Mouse (Mus musculus): ENCODE data around the gene Klra1. TPM values are rescaled to one million over a fixed set of nuclear protein-coding genes. Genes with fewer than 3 reads are reported as not detected.
"Not testable (repeated sequence)": the region's sequence is repeated elsewhere in the genome, so short reads cannot be mapped to it uniquely, and the experiment has no call there.

The Klra1 gene
- not detected in 2 replicates for polyA plus RNA-seq (2012; rRNA removed)

GRCm38 (mm10) chr6:130386750-130387149, at the start of gene Klra1:
Gene Klra1, minus strand, starts transcription at chr6:130386874.
- Histone ChIP-seq H3K27me3 (ENCODE audit: control insufficient read depth, insufficient read depth, low read length) (no peaks in the 10 kb centered on the region), H3K4me3 (ENCODE audit: control insufficient read depth, insufficient read depth, low read length) (no peak within 1 kb of the TSS), H3K4me1 (replicated peaks; ENCODE audit: control insufficient read depth, insufficient read depth, low read length) (peaks cover 5% of the 10 kb centered on the region), H3K27ac (ENCODE audit: control insufficient read depth, insufficient read depth, low read length) (no peak within 1 kb of the TSS), H3K36me3 (ENCODE audit: control insufficient read depth, insufficient read depth, low read length) (no peaks in the 10 kb centered on the region)
- DNase-seq, result no peak
- no peak for TF ChIP-seq CTCF (IDR thresholded peaks at IDR 0.05; ENCODE audit: borderline replicate concordance, control insufficient read depth, extremely low read depth, insufficient read depth, low read length, poor library complexity)
- no peak for TF ChIP-seq POLR2A (IDR thresholded peaks at IDR 0.05; ENCODE audit: control insufficient read depth, extremely low read depth, insufficient read depth, low read length, poor library complexity)
- 26% methylated on average over 2 of the region's 2 CpGs for WGBS

GRCm38 (mm10) chr6:130429511-130429910, 42.8 kb upstream of the Klra1 start:
- Histone ChIP-seq H3K4me3 (ENCODE audit: control insufficient read depth, insufficient read depth, low read length) (no peak overlapping the region), H3K36me3 (ENCODE audit: control insufficient read depth, insufficient read depth, low read length) (no peaks in the 10 kb centered on the region), H3K27me3 (ENCODE audit: control insufficient read depth, insufficient read depth, low read length) (no peaks in the 10 kb centered on the region), H3K4me1 (replicated peaks; ENCODE audit: control insufficient read depth, insufficient read depth, low read length) (no peaks in the 10 kb centered on the region), H3K27ac (ENCODE audit: control insufficient read depth, insufficient read depth, low read length) (no peak overlapping the region)
- 9% methylated on average over 4 of the region's 4 CpGs for WGBS
- DNase-seq, result no peak
- no peak for TF ChIP-seq CTCF (IDR thresholded peaks at IDR 0.05; ENCODE audit: borderline replicate concordance, control insufficient read depth, extremely low read depth, insufficient read depth, low read length, poor library complexity)
- no peak for TF ChIP-seq POLR2A (IDR thresholded peaks at IDR 0.05; ENCODE audit: control insufficient read depth, extremely low read depth, insufficient read depth, low read length, poor library complexity)

- WGBS, result 21% methylated on average over 2 of the region's 2 CpGs
- no peak for TF ChIP-seq POLR2A (IDR thresholded peaks at IDR 0.05; ENCODE audit: control insufficient read depth, extremely low read depth, insufficient read depth, low read length, poor library complexity)
- TF ChIP-seq CTCF (IDR thresholded peaks at IDR 0.05; ENCODE audit: borderline replicate concordance, control insufficient read depth, extremely low read depth, insufficient read depth, low read length, poor library complexity), result no peak
- no peaks in the 10 kb centered on the region for H3K27me3 ChIP-seq (ENCODE audit: control insufficient read depth, insufficient read depth, low read length)
- H3K4me1 ChIP-seq (replicated peaks; ENCODE audit: control insufficient read depth, insufficient read depth, low read length), result no peaks in the 10 kb centered on the region
- no peak overlapping the region for H3K27ac ChIP-seq (ENCODE audit: control insufficient read depth, insufficient read depth, low read length)
- DNase-seq, result no peak
- H3K4me3 ChIP-seq (ENCODE audit: control insufficient read depth, insufficient read depth, low read length), result no peak overlapping the region
- H3K36me3 ChIP-seq (ENCODE audit: control insufficient read depth, insufficient read depth, low read length), result no peaks in the 10 kb centered on the region
Measured at GRCm38 (mm10) chr6:130419158-130419557, 32.5 kb upstream of the Klra1 start.

GRCm38 (mm10) chr6:130404882-130405281, 18.2 kb upstream of the Klra1 start:
- DNase-seq, result no peak
- Histone ChIP-seq H3K36me3 (ENCODE audit: control insufficient read depth, insufficient read depth, low read length) (no peaks in the 10 kb centered on the region), H3K4me3 (ENCODE audit: control insufficient read depth, insufficient read depth, low read length) (no peak overlapping the region), H3K4me1 (replicated peaks; ENCODE audit: control insufficient read depth, insufficient read depth, low read length) (no peaks in the 10 kb centered on the region), H3K27ac (ENCODE audit: control insufficient read depth, insufficient read depth, low read length) (no peak overlapping the region), H3K27me3 (ENCODE audit: control insufficient read depth, insufficient read depth, low read length) (no peaks in the 10 kb centered on the region)
- TF ChIP-seq POLR2A (IDR thresholded peaks at IDR 0.05; ENCODE audit: control insufficient read depth, extremely low read depth, insufficient read depth, low read length, poor library complexity), result no peak
- 46% methylated on average over 1 of the region's 1 CpGs for WGBS

- Histone ChIP-seq H3K27ac (ENCODE audit: control insufficient read depth, insufficient read depth, low read length) (no peak overlapping the region), H3K27me3 (ENCODE audit: control insufficient read depth, insufficient read depth, low read length) (no peaks in the 10 kb centered on the region), H3K4me3 (ENCODE audit: control insufficient read depth, insufficient read depth, low read length) (no peak overlapping the region), H3K36me3 (ENCODE audit: control insufficient read depth, insufficient read depth, low read length) (no peaks in the 10 kb centered on the region), H3K4me1 (replicated peaks; ENCODE audit: control insufficient read depth, insufficient read depth, low read length) (peaks cover 5% of the 10 kb centered on the region)
- TF ChIP-seq CTCF (IDR thresholded peaks at IDR 0.05; ENCODE audit: borderline replicate concordance, control insufficient read depth, extremely low read depth, insufficient read depth, low read length, poor library complexity), result no peak
- TF ChIP-seq POLR2A (IDR thresholded peaks at IDR 0.05; ENCODE audit: control insufficient read depth, extremely low read depth, insufficient read depth, low read length, poor library complexity), result no peak
- whole genome bisulfite sequencing, result 86% methylated on average over 1 of the region's 1 CpGs
- no peak for DNase-seq
Measured at GRCm38 (mm10) chr6:130385803-130386202, 871 bp downstream of the Klra1 start.

- H3K36me3 ChIP-seq (ENCODE audit: control insufficient read depth, insufficient read depth, low read length), result no peaks in the 10 kb centered on the region
- TF ChIP-seq POLR2A (IDR thresholded peaks at IDR 0.05; ENCODE audit: control insufficient read depth, extremely low read depth, insufficient read depth, low read length, poor library complexity) (no peak), CTCF (IDR thresholded peaks at IDR 0.05; ENCODE audit: borderline replicate concordance, control insufficient read depth, extremely low read depth, insufficient read depth, low read length, poor library complexity) (no peak)
- no peak overlapping the region for H3K4me3 ChIP-seq (ENCODE audit: control insufficient read depth, insufficient read depth, low read length)
- no peaks in the 10 kb centered on the region for H3K27me3 ChIP-seq (ENCODE audit: control insufficient read depth, insufficient read depth, low read length)
- H3K27ac ChIP-seq (ENCODE audit: control insufficient read depth, insufficient read depth, low read length), result no peak overlapping the region
- peaks cover 4% of the 10 kb centered on the region for H3K4me1 ChIP-seq (replicated peaks; ENCODE audit: control insufficient read depth, insufficient read depth, low read length)
- 46% methylated on average over 4 of the region's 4 CpGs for WGBS
- DNase-seq, result no peak
Measured at GRCm38 (mm10) chr6:130382375-130382774, 4.3 kb downstream of the Klra1 start.

GRCm38 (mm10) chr6:130345381-130345780, 41.3 kb downstream of the Klra1 start:
- not testable (repeated sequence) for H3K36me3 ChIP-seq (ENCODE audit: control insufficient read depth, insufficient read depth, low read length); H3K4me3 ChIP-seq (ENCODE audit: control insufficient read depth, insufficient read depth, low read length); H3K4me1 ChIP-seq (replicated peaks; ENCODE audit: control insufficient read depth, insufficient read depth, low read length); DNase-seq; H3K27ac ChIP-seq (ENCODE audit: control insufficient read depth, insufficient read depth, low read length); H3K27me3 ChIP-seq (ENCODE audit: control insufficient read depth, insufficient read depth, low read length)
- WGBS, result 42% methylated on average over 1 of the region's 1 CpGs

- H3K27me3 ChIP-seq (ENCODE audit: control insufficient read depth, insufficient read depth, low read length); H3K4me1 ChIP-seq (replicated peaks; ENCODE audit: control insufficient read depth, insufficient read depth, low read length); H3K27ac ChIP-seq (ENCODE audit: control insufficient read depth, insufficient read depth, low read length); H3K36me3 ChIP-seq (ENCODE audit: control insufficient read depth, insufficient read depth, low read length); DNase-seq; H3K4me3 ChIP-seq (ENCODE audit: control insufficient read depth, insufficient read depth, low read length): not testable (repeated sequence)
- WGBS, result 9% methylated on average over 2 of the region's 2 CpGs
Measured at GRCm38 (mm10) chr6:130341973-130342372, 44.7 kb downstream of the Klra1 start.

Measured in thymus, adult 2 months (tissue).